Mouse (Mus musculus): ENCODE measurements around the gene Rbpms2.

DNA sequence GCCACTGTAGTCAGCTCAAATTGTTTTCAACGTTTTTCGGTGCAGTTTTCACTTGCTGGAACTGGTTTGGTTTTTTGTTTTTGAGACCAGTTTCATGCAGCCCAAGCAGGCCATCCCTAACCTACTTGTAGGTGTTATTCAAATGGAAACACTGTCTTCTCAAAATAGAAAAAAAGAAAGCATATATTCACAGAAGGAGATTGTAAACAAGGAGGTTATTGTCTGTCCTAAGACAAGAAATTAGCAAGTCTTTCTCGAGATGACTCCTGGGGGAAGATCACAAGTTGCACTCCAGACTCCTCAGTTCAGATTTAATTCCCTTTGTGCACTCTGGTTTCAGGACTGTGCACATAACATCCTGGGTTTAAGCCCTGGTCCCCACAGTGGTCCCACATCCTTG lies 10.1 kb upstream of the Rbpms2 start:
- TF ChIP-seq MAFK (IDR thresholded peaks at IDR 0.05; ENCODE audit: insufficient read depth, low read depth, low read length) (no peak), ZC3H11A (IDR thresholded peaks at IDR 0.05; ENCODE audit: borderline replicate concordance, low read depth, low read length) (no peak)

Measured in ES-E14 (cell line).